Mouse (Mus musculus) spleen, adult 10 weeks (tissue): ENCODE measurements around the gene Odf3. TPM values are rescaled to one million over a fixed set of nuclear protein-coding genes. Genes with fewer than 3 reads are reported as not detected.

ENCODE experiments used
- polyA plus RNA-seq: library from polyadenylated mRNA; stranded (reverse); fragments of 350-450 nt; fragmentation: Illumina TruSeq; extraction: RNeasy Lipid Tissue Mini Kit (QIAGEN cat#74804); gene quantifications from one replicate; pipeline ENCODE4 v1.2.3, GENCODE M21; 2015; ENCODE audit warnings: low replicate concordance; ENCODE audit not compliant: insufficient read depth

Gene Odf3
- polyA plus RNA-seq, result not detected

GRCm38 (mm10) chr7:140847755-140848580 lies at the start of gene Odf3:
TSS of gene Odf3 (plus strand) at chr7:140847805.

DNA sequence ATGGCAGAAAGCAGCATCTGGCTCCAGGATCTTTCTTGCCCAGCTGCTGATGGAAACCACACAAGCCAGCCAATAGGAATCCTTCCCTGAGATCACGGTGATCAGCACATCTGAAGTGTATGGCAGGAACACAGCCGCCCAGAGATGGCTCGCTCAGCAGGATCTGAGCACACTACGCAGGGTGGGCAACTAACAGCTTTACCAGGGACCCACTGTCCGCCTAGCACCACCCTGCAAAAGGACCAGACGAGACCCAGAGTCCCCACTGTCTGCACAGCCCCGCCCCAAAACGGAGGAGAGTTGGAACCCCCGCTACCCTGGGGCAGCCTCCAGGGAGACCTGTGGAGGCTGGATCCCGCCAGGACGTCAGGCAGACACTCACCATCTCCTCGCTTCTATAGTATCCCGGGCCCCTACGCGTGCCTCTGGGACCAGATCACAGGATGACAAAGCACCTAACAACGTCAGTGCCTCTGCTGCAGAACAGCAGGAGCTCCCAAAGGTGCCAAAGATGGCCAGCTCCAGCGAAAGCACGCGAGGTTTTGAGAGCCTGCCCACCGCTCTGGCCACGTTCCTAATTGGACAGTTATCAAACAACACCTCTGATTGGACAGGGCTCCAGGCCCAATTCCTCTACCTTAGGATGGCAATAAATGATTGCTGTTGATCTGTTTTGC lies 25.8 kb upstream of the Odf3 start, which contains the start of gene Zfp941:
TSS of gene Zfp941 (minus strand) at position 526 of the 677 bp plus-strand sequence.

GRCm38 (mm10) chr7:140834968-140835757 lies 12.4 kb upstream of the Odf3 start, which contains the start of gene Urah:
TSS of gene Urah (plus strand) at chr7:140835018.

GRCm38 (mm10) chr7:140844905-140845665 lies 2.5 kb upstream of the Odf3 start, which contains the start of gene Scgb1c1:
TSS of gene Scgb1c1 (plus strand) at chr7:140845547.

GRCm38 (mm10) chr7:140855860-140856784 lies 8.5 kb downstream of the Odf3 start, which contains the start of gene Gm45785:
TSS of gene Gm45785 (minus strand) at chr7:140856331.

GRCm38 (mm10) chr7:140856785-140857549 lies 9.4 kb downstream of the Odf3 start, which contains the start of gene Ric8a:
TSS of gene Ric8a (plus strand) at chr7:140856957.

DNA sequence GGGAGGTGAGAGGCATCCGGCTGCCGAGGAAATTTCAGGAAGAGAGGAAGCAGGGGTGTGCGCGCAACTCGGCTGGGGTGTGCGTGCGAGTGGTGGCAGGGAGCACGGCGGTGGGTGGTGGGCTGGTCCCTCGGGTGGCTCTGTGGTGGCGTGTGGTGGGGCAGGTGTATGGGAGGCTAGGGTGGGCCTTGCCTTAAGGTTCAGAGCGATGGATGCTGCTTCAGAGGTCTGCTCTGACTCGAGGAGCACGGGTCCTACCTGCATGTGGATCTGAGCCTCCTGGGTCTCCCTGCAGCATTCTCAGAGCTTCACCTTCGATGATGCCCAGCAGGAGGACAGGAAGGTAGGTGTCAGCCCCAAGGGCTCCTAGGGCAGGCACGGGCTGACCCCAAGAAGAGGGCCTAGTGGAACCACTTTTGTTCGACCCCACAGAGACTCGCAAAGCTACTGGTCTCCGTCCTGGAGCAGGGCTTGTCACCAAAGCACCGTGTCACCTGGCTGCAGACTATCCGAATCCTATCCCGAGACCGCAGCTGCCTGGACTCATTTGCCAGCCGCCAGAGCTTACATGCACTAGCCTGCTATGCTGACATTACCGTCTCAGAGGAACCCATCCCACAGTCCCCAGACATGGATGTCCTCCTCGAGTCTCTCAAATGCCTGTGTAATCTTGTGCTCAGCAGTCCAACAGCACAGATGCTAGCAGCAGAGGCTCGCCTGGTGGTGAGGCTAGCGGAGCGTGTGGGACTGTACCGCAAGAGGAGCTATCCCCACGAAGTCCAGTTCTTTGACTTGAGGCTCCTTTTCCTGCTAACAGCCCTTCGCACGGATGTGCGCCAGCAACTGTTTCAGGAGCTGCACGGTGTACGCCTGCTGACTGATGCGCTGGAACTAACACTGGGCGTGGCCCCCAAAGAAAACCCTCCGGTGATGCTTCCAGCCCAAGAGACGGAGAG lies 10.2 kb downstream of the Odf3 start, which contains the start of gene Bet1l:
TSS of gene Bet1l (minus strand) at position 28 of the 956 bp plus-strand sequence.

GRCm38 (mm10) chr7:140881696-140882468 lies 34.3 kb downstream of the Odf3 start, which contains the start of the genes Psmd13 and Sirt3:
TSS of gene Psmd13 (plus strand) at chr7:140881968.
TSS of gene Sirt3 (minus strand) at chr7:140882309.

GRCm38 (mm10) chr7:140900220-140900619 lies 52.6 kb downstream of the Odf3 start, which contains the start of gene Cox8b:
TSS of gene Cox8b (minus strand) at chr7:140900446.

Other genes starting within 250 kb of the Odf3 start
- gene Olfr46, start 246.5 kb upstream of the Odf3 start, polyA plus RNA-seq, result not detected
- not detected for gene Olfr61, start 218.8 kb upstream of the Odf3 start, polyA plus RNA-seq
- gene Olfr53, start 201.4 kb upstream of the Odf3 start, polyA plus RNA-seq, result not detected
- gene Olfr539, start 187.9 kb upstream of the Odf3 start, polyA plus RNA-seq, result not detected
- not detected for gene Olfr45, start 165.9 kb upstream of the Odf3 start, polyA plus RNA-seq
- not detected for gene Olfr541, start 150.5 kb upstream of the Odf3 start, polyA plus RNA-seq
- gene Cyp2e1, start 84.1 kb upstream of the Odf3 start, polyA plus RNA-seq, result 5.1 TPM
- gene Syce1, start 60.0 kb upstream of the Odf3 start, polyA plus RNA-seq, result 0.75 TPM
- gene Zfp941, start 25.6 kb upstream of the Odf3 start, polyA plus RNA-seq, result not detected
- not detected for gene Urah, start 12.8 kb upstream of the Odf3 start, polyA plus RNA-seq
- not detected for gene Scgb1c1, start 2.3 kb upstream of the Odf3 start, polyA plus RNA-seq
- not detected for gene Gm45785, start 8.5 kb downstream of the Odf3 start, polyA plus RNA-seq
- gene Ric8a, start 9.2 kb downstream of the Odf3 start, polyA plus RNA-seq, result 50.8 TPM
- 16.2 TPM for gene Bet1l, start 9.8 kb downstream of the Odf3 start, polyA plus RNA-seq
- gene Psmd13, start 34.2 kb downstream of the Odf3 start, polyA plus RNA-seq, result 119 TPM
- 10.2 TPM for gene Sirt3, start 34.5 kb downstream of the Odf3 start, polyA plus RNA-seq
- not detected for gene Cox8b, start 52.6 kb downstream of the Odf3 start, polyA plus RNA-seq
- gene Nlrp6, start 73.1 kb downstream of the Odf3 start, polyA plus RNA-seq, result 0.07 TPM
- gene Pgghg, start 93.6 kb downstream of the Odf3 start, polyA plus RNA-seq, result 11.0 TPM
- gene Ifitm5, start 102.5 kb downstream of the Odf3 start, polyA plus RNA-seq, result 0.47 TPM
- not detected for gene Gm45717, start 108.1 kb downstream of the Odf3 start, polyA plus RNA-seq
- 142 TPM for gene Ifitm2, start 108.2 kb downstream of the Odf3 start, polyA plus RNA-seq
- 72.5 TPM for gene Ifitm1, start 119.4 kb downstream of the Odf3 start, polyA plus RNA-seq
- 262 TPM for gene Ifitm3, start 163.0 kb downstream of the Odf3 start, polyA plus RNA-seq
- gene Ifitm6, start 170.1 kb downstream of the Odf3 start, polyA plus RNA-seq, result 60.0 TPM
- not detected for gene Gm17387, start 181.3 kb downstream of the Odf3 start, polyA plus RNA-seq
- gene B4galnt4, start 213.3 kb downstream of the Odf3 start, polyA plus RNA-seq, result 0.21 TPM
- gene Pkp3, start 230.4 kb downstream of the Odf3 start, polyA plus RNA-seq, result 14.6 TPM